Mouse (Mus musculus) heart, adult 9 months (tissue): ENCODE data around the gene Sh3bp1.
A peak's percentile ranks its signal among the peaks of the same experiment; 100 is the strongest.

Experiments used
- DNase-seq, 2 experiments: peaks; one replicate each; pipeline ENCODE4 v3.0.0; 2022; ENCODE audit warnings: low spot score in 2 of 2

The Sh3bp1 gene

GRCm38 (mm10) chr15:78947657-78948056, 48.1 kb downstream of the Sh3bp1 start, which contains the start of gene Triobp:
Gene Triobp (plus strand): TSS chr15:78947724.
- DNase-seq, result peak; percentile 89 to 91

DNA sequence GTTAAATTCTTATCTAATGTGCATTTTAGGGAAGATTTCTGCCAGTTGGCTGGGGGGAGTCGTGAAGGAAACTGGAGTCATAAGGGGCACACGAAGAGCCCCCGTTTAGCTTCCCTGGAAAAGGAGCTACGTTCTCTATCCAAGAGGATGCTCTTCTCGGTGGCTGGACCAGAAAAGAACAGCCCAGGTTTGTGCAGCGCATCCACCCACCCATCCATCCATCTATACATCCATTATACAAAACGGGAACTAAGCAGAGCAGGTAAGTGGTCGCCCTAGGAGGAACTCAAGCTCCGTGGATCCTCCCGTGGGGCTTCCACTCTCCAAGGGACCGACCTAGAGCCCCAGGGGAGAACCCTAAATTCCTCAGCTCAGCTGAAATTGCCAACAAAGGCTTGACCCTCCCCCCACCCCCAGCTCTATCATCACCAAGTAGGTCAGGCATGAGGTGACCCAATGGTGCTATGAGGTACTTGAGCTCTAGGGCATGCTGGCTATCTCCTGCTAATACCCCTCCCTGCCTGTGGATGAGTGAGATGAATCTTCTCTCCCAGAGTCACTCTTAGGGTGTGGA, 48.7 kb downstream of the Sh3bp1 start:
- DNase-seq, result no peak

DNA sequence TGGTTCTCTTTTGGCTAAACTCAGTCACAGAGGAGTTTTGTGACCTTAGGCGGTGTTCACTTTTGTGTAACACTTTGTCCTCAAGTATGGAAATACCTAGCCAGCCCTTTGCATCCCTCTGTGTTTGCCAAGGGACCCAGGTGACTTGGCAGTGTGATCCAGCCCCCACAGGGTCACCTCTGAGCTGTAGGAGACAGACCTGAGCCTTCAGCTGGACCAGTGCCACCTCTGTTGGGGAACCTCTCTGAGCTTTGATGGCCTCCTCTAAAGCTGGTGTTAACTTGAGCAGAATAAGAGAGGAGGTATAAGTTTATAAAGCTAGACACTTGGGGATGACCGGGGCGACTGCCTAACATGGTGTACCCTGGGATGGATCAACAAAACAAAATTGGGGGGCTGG, 49.3 kb downstream of the Sh3bp1 start:
- DNase-seq, result no peak

GRCm38 (mm10) chr15:78955663-78956062, 56.1 kb downstream of the Sh3bp1 start:
- DNase-seq, result no peak

DNA sequence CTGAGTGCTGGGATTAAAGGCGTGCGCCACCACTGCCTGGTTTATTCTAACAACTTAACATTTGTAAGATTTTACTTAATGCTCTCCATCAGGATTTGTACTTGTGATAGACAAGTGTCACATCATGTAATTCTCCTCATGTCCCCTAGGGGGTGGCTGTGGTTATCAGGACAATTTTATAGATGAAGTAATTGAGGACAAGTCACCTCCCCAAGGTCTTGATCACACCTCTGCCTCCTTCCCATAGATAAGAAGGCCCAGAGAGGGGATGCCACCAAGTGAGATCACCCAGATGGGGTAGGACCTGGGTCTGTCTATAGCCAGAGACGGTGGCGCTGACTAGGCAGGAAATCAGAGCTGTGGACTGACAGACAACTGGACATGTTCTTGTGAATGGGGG, 56.8 kb downstream of the Sh3bp1 start:
- DNase-seq, result no peak

DNA sequence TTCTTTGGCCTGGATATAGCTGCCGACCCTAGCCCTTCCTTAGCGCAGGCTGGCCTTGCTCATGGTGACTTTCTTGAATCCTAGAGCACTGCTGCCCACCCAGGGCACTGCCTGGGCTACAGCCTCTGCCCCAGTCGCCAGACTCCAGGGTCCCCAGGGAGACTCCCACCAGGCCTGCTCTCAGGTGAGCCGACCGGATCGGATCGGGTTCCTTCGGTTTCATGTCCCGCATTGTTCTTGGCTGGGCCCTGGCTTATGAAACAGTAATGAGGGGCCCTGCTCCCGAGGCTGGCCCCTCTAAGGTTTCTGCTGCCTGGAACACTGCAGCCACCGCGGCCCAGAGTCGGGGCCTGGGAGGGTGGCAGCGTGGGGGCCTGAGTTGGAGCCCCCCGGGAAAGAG, 57.5 kb downstream of the Sh3bp1 start:
- no peak for DNase-seq

GRCm38 (mm10) chr15:78959537-78959936, 60.0 kb downstream of the Sh3bp1 start:
- no peak for DNase-seq

DNA sequence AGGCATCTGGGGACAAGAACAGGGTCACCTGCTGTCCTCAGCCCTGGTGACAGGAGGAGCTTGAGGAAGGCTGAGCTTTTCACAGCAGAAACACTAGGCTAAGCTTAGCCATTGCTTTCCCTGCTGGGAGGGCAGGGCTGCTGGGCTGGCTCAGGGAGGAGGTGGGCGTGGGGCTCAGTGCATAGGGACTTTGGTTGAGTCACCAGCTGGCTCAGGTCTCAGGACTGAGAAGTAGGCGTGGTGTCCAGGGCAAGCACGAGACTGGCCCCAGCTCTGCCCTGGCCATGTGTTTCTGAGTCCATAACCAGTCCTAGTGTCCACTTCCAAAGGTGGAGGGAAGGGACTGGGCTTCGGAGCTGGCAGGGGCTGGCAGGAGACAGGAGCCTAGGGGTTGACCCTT, 60.5 kb downstream of the Sh3bp1 start:
- DNase-seq, result peak; percentile 63 to 78
